Comparison of ENCODE assay signal across 9 mouse cellular contexts in the genomic region with DNA sequence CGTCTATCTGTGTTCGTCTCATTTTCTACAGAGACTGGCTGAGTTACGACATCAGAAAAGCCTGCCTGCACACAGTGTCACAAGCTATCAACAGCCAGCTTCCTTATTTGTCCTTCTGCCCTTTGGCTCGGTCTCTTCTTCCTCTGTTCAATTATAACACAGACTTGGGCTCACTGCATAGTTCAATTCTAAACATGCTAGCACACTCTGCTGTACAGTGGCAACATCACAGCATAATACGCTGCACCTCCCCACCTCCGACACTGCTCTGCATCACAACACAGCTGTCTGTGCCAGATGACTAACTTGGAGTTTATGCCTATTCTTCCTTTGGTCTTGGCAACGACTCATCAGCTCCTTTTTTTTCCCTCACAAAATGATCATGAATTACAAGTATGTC.
DNase-seq lines count a peak whose midpoint lies in the region; ATAC-seq and TF ChIP-seq lines count a peak whose summit lies in the region.
"Had no signal": no experiment of that assay in that cellular context is flagged by ENCODE, and none has a peak within 500 bp of the region (broad histone marks: within the 10 kb centered on the region; RNA-seq: fewer than 3 reads in every experiment).

No protein-coding gene starts in this region.

- H3K36me3 ChIP-seq in embryonic facial prominence, embryonic 11.5 days (replicated peaks; ENCODE audit: control insufficient read depth, insufficient read depth, low read depth, low read length), result no peaks in the 10 kb centered on the region
- H3K36me3 ChIP-seq in embryonic facial prominence, embryonic 10.5 days (replicated peaks), result no peaks in the 10 kb centered on the region
- H3K36me3 ChIP-seq in CH12.LX (replicated peaks in 1 of 2; ENCODE audit: control insufficient read depth in 1 of 2, insufficient read depth in 1 of 2, low read length in 1 of 2), result no peaks in the 10 kb centered on the region
- no peaks in the 10 kb centered on the region for H3K36me3 ChIP-seq in intestine, postnatal 0 days (ENCODE audit: control insufficient read depth, insufficient read depth)
- H3K36me3 ChIP-seq in liver, postnatal 0 days (replicated peaks; ENCODE audit: insufficient read depth, low read length), result no peaks in the 10 kb centered on the region
- H3K36me3 ChIP-seq: neural tube, embryonic 12.5 days had no signal

- no peaks in the 10 kb centered on the region for H3K9me3 ChIP-seq in embryonic facial prominence, embryonic 11.5 days (replicated peaks; ENCODE audit: control insufficient read depth, low read length)
- H3K9me3 ChIP-seq in embryonic facial prominence, embryonic 10.5 days, result no peaks in the 10 kb centered on the region
- H3K9me3 ChIP-seq in CH12.LX (replicated peaks; ENCODE audit: low read length), result no peaks in the 10 kb centered on the region
- no peaks in the 10 kb centered on the region for H3K9me3 ChIP-seq in intestine, postnatal 0 days (ENCODE audit: control insufficient read depth)
- H3K9me3 ChIP-seq in liver, postnatal 0 days (ENCODE audit: low read length), result no peaks in the 10 kb centered on the region
- H3K9me3 ChIP-seq: neural tube, embryonic 12.5 days had no signal

- H3K9ac ChIP-seq in embryonic facial prominence, embryonic 11.5 days (replicated peaks; ENCODE audit: low read length), result no peak overlapping the region
- no peak overlapping the region for H3K9ac ChIP-seq in CH12.LX (ENCODE audit: insufficient read depth, low read depth)
- H3K9ac ChIP-seq in intestine, postnatal 0 days (ENCODE audit: low read depth, low read length), result no peak overlapping the region
- no peak overlapping the region for H3K9ac ChIP-seq in liver, postnatal 0 days (replicated peaks)
- H3K9ac ChIP-seq: neural tube, embryonic 12.5 days had no signal

- H3K4me3 ChIP-seq in embryonic facial prominence, embryonic 11.5 days (ENCODE audit: low read depth, low read length), result no peak overlapping the region
- no peak overlapping the region for H3K4me3 ChIP-seq in embryonic facial prominence, embryonic 10.5 days
- H3K4me3 ChIP-seq in CH12.LX (replicated peaks in 1 of 3; ENCODE audit: low read depth in 2 of 3, low read length in 2 of 3, poor library complexity in 1 of 3), result no peak overlapping the region
- H3K4me3 ChIP-seq in intestine, postnatal 0 days (ENCODE audit: low read depth, low read length), result no peak overlapping the region
- H3K4me3 ChIP-seq in liver, postnatal 0 days (ENCODE audit: low read depth, low read length), result no peak overlapping the region
- H3K4me3 ChIP-seq: neural tube, embryonic 12.5 days had no signal

- H3K79me2 ChIP-seq in CH12.LX (replicated peaks; ENCODE audit: control insufficient read depth, extremely low read depth, insufficient read depth, poor library complexity, severe bottlenecking), result no peaks in the 10 kb centered on the region

- ATAC-seq in embryonic facial prominence, embryonic 11.5 days (replicated peaks; ENCODE audit: insufficient number of reproducible peaks, low FRiP score, low TSS enrichment, low read depth), result no peak
- no peak for ATAC-seq in intestine, postnatal 0 days
- ATAC-seq in liver, postnatal 0 days, result peak; percentile 44
- ATAC-seq in megakaryocyte progenitor cell, adult 5-6 weeks (replicated peaks; ENCODE audit: poor library complexity), result no peak

- TF ChIP-seq CTCF in CH12.LX (conservative IDR thresholded peaks at IDR 0.05 in 1 of 2, IDR thresholded peaks at IDR 0.05 in 1 of 2; ENCODE audit: low read depth in 2 of 2, low read length in 2 of 2), result 0 out of 4 replicates have a peak, but pooled peaks of 1 of the 2 experiments have one; percentile 4
- peak; percentile 60 for TF ChIP-seq CTCF in intestine, postnatal 0 days (IDR thresholded peaks at IDR 0.05; ENCODE audit: low read depth)
- peak; percentile 41 for TF ChIP-seq CTCF in liver, postnatal 0 days (IDR thresholded peaks at IDR 0.05; ENCODE audit: low read depth)

- dilution Hi-C loops in CH12.LX (cut with MboI; ENCODE audit: extremely low pct_ligation_motif_present, extremely low pct_unique_long_range_greater_than_20kb, low sequenced_read_pairs), result no loop called here

- H3K27me3 ChIP-seq in embryonic facial prominence, embryonic 11.5 days (ENCODE audit: control insufficient read depth, insufficient read depth, low read length), result no peaks in the 10 kb centered on the region
- no peaks in the 10 kb centered on the region for H3K27me3 ChIP-seq in embryonic facial prominence, embryonic 10.5 days (replicated peaks; ENCODE audit: low read depth, poor library complexity, severe bottlenecking)
- no peaks in the 10 kb centered on the region for H3K27me3 ChIP-seq in CH12.LX (replicated peaks)
- H3K27me3 ChIP-seq in intestine, postnatal 0 days (replicated peaks; ENCODE audit: control insufficient read depth, insufficient read depth, low read length), result no peaks in the 10 kb centered on the region
- no peaks in the 10 kb centered on the region for H3K27me3 ChIP-seq in liver, postnatal 0 days (ENCODE audit: insufficient read depth, low read length)
- H3K27me3 ChIP-seq: neural tube, embryonic 12.5 days had no signal

- TF ChIP-seq RAD21 in CH12.LX (IDR thresholded peaks at IDR 0.05; ENCODE audit: low read depth, low read length), result no peak; the same call in none of the 2 replicates

- in situ Hi-C loops in CH12.LX (cut with MboI; ENCODE audit: low pct_ligation_motif_present, low pct_unique_long_range_greater_than_20kb, low sequenced_read_pairs), result no loop called here

- 50% methylated on average over 7 of the region's 7 CpGs for WGBS in embryonic facial prominence, embryonic 11.5 days
- WGBS in embryonic facial prominence, embryonic 10.5 days, result 68% methylated on average over 7 of the region's 7 CpGs
- 47% methylated on average over 7 of the region's 7 CpGs for WGBS in intestine, postnatal 0 days
- WGBS in liver, postnatal 0 days (ENCODE audit: insufficient replicate concordance), result 40% methylated on average over 7 of the region's 7 CpGs

- DNase-seq in embryonic facial prominence, embryonic 11.5 days (ENCODE audit: low spot score), result peak; percentile 2
- DNase-seq in embryonic facial prominence, embryonic 10.5 days (ENCODE audit: low spot score), result no peak
- DNase-seq in CH12.LX (ENCODE audit: extremely low read depth), result peak; percentile 6
- peak; percentile 29 to 69 for DNase-seq in frontal cortex, adult 2 months (ENCODE audit: extremely low spot score in 1 of 2, low spot score in 1 of 2)
- no peak for DNase-seq in liver, postnatal 0 days
- no peak for DNase-seq in thymus, postnatal 4 days

- H3K27ac ChIP-seq in embryonic facial prominence, embryonic 11.5 days (replicated peaks; ENCODE audit: low read depth, low read length), result no peak overlapping the region
- no peak overlapping the region for H3K27ac ChIP-seq in embryonic facial prominence, embryonic 10.5 days (replicated peaks)
- no peak overlapping the region for H3K27ac ChIP-seq in CH12.LX (ENCODE audit: insufficient read depth, low read depth)
- H3K27ac ChIP-seq in intestine, postnatal 0 days (ENCODE audit: low read depth, low read length), result no peak overlapping the region
- H3K27ac ChIP-seq in liver, postnatal 0 days (ENCODE audit: low read depth), result no peak overlapping the region
- H3K27ac ChIP-seq: neural tube, embryonic 12.5 days had no signal

- H3K4me2 ChIP-seq in embryonic facial prominence, embryonic 11.5 days (ENCODE audit: low read depth, low read length), result no peak overlapping the region
- H3K4me2 ChIP-seq in CH12.LX (ENCODE audit: insufficient read depth, low read depth, poor library complexity, severe bottlenecking), result no peak overlapping the region
- no peak overlapping the region for H3K4me2 ChIP-seq in intestine, postnatal 0 days (replicated peaks; ENCODE audit: low read depth)
- no peak overlapping the region for H3K4me2 ChIP-seq in liver, postnatal 0 days (ENCODE audit: low read depth, low read length)
- H3K4me2 ChIP-seq: neural tube, embryonic 12.5 days had no signal

- TF ChIP-seq POLR2A in CH12.LX (IDR thresholded peaks at IDR 0.05; ENCODE audit: low read depth, low read length), result no peak

- H3K4me1 ChIP-seq in embryonic facial prominence, embryonic 11.5 days (ENCODE audit: control insufficient read depth, insufficient read depth, low read length), result no peaks in the 10 kb centered on the region
- no peaks in the 10 kb centered on the region for H3K4me1 ChIP-seq in embryonic facial prominence, embryonic 10.5 days
- no peaks in the 10 kb centered on the region for H3K4me1 ChIP-seq in CH12.LX (ENCODE audit: control insufficient read depth in 1 of 2, insufficient read depth in 2 of 2)
- no peaks in the 10 kb centered on the region for H3K4me1 ChIP-seq in intestine, postnatal 0 days (replicated peaks; ENCODE audit: control insufficient read depth, insufficient read depth, low read length)
- H3K4me1 ChIP-seq in liver, postnatal 0 days (ENCODE audit: insufficient read depth), result no peaks in the 10 kb centered on the region
- H3K4me1 ChIP-seq: neural tube, embryonic 12.5 days had no signal

- TF ChIP-seq EP300 in CH12.LX (IDR thresholded peaks at IDR 0.05; ENCODE audit: low read length), result no peak
- TF ChIP-seq EP300 in liver, postnatal 0 days (IDR thresholded peaks at IDR 0.05; ENCODE audit: low read depth), result no peak

TF ChIP-seq in CH12.LX, 34 proteins besides CTCF, POLR2A, EP300 and RAD21 (continues in another document):
- TF ChIP-seq ZNF384 (IDR thresholded peaks at IDR 0.05; ENCODE audit: low read depth, low read length) (no peak), CHD1 (IDR thresholded peaks at IDR 0.05; ENCODE audit: low read depth, low read length) (no peak), TCF12 (IDR thresholded peaks at IDR 0.05; ENCODE audit: low read depth, low read length) (no peak), NRF1 (IDR thresholded peaks at IDR 0.05; ENCODE audit: low read depth, low read length) (no peak), JUND (conservative IDR thresholded peaks at IDR 0.05; ENCODE audit: low read depth, low read length) (no peak), JUN (IDR thresholded peaks at IDR 0.05; ENCODE audit: insufficient read depth, low read depth, low read length) (no peak), PAX5 (IDR thresholded peaks at IDR 0.05; ENCODE audit: low read length) (no peak), MXI1 (IDR thresholded peaks at IDR 0.05; ENCODE audit: low read depth, low read length) (no peak), MAZ (IDR thresholded peaks at IDR 0.05; ENCODE audit: low read depth, low read length) (no peak), ETS1 (conservative IDR thresholded peaks at IDR 0.05; ENCODE audit: low read depth, low read length) (no peak), SMC3 (IDR thresholded peaks at IDR 0.05; ENCODE audit: low read depth, low read length) (no peak), ZKSCAN1 (IDR thresholded peaks at IDR 0.05; ENCODE audit: borderline replicate concordance, low read depth, low read length) (no peak), MYC (IDR thresholded peaks at IDR 0.05; ENCODE audit: low read depth, low read length) (no peak), TBP (conservative IDR thresholded peaks at IDR 0.05; ENCODE audit: low read depth, low read length) (no peak), ZMIZ1 (IDR thresholded peaks at IDR 0.05; ENCODE audit: low read depth, low read length) (no peak), E2F4 (IDR thresholded peaks at IDR 0.05; ENCODE audit: insufficient replicate concordance, low read depth, low read length) (no peak), UBTF (IDR thresholded peaks at IDR 0.05; ENCODE audit: low read depth, low read length) (no peak), MAFK (IDR thresholded peaks at IDR 0.05; ENCODE audit: insufficient replicate concordance, low read length) (no peak)

Comparison
In these comparisons a context has a peak if more than half of its experiments do, and no peak if none do; other contexts are left out.
1. DNase-seq: peak in embryonic facial prominence, embryonic 11.5 days (single experiment), CH12.LX (single experiment) and frontal cortex, adult 2 months (2 of 2); none in embryonic facial prominence, embryonic 10.5 days (single experiment), liver, postnatal 0 days (single experiment) and thymus, postnatal 4 days (single experiment).